Mouse (Mus musculus): Measurements from ENCODE around the gene Psmd5.

Gene Psmd5

DNA sequence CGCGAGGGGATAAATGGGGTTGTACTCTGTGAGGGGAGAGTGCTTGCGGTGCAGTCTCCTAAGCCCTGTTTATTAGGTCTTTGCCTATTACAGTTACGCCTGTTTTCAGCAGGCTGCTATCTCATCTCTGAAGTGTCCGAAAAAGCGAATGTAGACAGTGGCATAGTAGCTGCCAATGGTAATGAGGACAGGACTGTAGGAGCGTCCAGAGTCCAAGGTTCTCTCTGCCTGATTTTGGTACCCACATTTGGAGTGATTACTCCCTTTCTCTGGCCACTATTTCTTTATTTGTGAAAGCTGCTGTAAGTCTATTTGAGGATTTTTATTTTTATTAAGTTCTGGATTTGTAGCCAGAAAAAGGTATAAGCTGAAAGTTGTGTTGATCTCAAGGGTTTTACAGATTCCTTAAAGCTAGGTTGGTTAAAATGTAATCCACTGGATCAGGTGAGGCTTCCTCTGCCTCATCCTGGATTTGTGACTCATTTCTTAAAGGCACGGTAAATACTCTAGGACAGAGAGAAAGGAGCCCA lies at the start of gene Psmd5:
TSS of gene Psmd5 (minus strand) at position 153 of the 530 bp plus-strand sequence.
- DNase-seq: no peak

GRCm38 (mm10) chr2:34922729-34923128 lies 48.0 kb upstream of the Psmd5 start:
- DNase-seq: no peak

GRCm38 (mm10) chr2:34920144-34920543 lies 45.4 kb upstream of the Psmd5 start:
- no peak for DNase-seq

DNA sequence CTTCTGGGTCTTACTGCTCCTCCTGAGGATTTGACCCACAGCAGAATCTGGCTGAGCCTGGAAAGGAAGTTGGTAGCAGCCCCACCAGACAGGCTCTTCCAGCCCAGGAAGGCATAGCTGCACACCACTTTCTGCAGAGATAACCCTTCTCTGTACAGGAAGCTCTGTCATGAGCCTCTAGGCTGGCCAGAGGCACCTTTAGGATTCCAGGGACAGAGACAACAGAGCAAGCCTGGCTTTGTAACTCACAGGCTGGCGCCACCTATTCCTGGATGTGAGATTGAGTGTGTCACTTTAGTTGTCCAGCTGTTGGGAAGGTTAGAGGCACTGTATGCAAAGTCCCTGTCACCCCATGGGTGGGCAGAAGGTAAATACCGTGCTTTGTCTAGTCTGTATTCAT lies 40.3 kb upstream of the Psmd5 start:
- no peak for DNase-seq

- no peak for DNase-seq
These were observed 40.0 kb upstream of the Psmd5 start for GRCm38 (mm10) chr2:34914823-34915082.

DNA sequence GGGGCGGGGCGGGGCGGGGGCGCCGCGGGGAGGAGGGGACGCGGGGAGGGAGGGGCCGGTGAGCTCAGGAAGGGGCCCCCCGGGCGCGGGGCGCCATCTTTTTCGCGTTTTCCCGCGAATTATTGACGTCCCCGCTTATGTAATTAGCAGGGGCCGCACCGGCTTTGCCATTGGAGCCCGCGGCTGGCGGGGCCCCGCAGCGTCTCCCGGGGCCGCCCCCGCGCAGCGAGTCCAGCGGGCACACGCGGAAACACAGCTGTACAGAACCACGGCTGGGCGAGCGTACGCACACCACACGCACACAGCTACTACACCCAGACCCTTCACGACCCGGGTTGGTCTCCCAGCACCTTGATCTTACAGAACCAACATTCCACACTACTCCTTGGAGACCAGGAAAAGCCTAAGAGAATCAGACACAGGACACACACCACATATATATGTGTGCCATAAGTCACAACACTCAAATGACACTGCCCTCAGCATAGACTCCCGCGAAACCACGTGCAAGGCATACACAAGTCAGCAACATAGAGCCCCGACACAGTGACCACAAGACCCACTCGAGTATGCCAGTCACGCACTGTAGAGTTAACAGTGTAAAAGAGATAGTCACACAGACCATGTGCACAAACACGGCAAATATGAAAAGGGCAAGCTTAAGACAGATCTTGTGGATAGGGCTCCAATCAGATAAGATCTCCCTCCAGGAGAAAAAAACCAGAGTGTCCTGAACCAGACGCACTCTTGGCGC lies 39.5 kb upstream of the Psmd5 start:
- DNase-seq: peak in 1 of 2 experiments; percentile 39

DNA sequence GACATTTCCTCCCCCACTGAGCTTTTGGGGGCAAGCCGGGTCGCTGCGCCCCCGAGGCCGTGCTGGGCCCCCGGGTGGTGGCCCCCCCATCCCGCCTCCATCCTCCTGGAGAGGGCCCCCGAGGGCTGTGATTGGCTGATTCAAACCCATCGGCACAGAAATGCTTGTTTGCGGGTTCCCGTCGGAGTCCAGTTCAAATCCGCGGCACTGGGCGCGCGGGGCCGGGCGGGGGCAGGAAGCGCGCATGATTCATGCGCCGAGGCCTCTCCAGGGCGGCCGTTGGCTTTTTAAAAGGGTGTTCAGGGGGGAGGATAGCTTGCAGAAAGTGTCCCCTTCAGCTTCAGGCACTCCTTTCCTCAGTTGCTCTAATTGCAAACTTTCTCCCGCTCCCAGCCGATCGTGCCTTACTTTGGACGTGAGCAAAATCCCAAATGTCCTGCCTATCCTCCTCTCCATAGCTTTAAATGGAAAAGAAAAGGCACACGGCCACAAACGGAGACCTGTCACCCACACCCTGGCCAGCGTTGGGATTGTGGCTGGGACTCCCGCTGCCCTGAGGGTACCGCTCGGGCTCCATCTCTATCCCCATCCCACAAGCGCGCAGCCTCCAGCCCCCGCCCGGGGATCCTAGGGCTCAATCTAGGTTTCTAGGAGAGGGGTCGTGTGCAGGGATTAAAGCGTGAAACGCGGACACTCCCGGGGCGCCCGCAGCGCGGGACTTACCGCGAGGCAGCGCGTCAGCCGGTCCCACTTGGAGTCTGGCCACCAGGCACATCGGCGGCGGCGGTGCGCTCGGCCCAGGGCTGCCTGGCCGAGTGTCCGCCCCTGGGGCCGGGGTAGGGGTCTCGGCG lies 38.7 kb upstream of the Psmd5 start, which contains the start of gene Phf19:
TSS of gene Phf19 (minus strand) at position 809 of the 851 bp plus-strand sequence.
- DNase-seq: peak; percentile 40 to 45

- DNase-seq: no peak
These were observed 37.8 kb upstream of the Psmd5 start for GRCm38 (mm10) chr2:34912613-34913012.

DNA sequence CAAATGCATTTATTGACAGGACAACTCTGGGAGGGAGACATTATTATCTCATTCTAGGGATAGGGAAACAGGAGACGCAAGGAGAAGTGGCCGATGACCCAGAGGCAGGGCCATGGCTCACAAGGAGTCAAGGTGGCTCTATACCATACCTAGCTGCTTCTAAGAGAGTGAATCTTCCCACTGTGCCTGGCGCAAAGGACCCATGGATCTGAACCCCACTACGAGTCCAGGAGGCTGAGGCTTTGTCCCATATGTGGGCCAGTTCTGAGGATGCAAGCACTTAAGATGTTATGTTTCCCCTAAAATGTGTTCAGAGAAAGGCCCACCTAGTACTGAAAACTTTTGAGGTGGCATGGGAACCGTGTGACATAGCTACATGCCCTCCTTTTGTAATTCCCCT lies 37.1 kb upstream of the Psmd5 start:
- no peak for DNase-seq

- no peak for DNase-seq
These were observed 35.0 kb upstream of the Psmd5 start for GRCm38 (mm10) chr2:34909719-34910118.

GRCm38 (mm10) chr2:34906861-34907604 lies 32.3 kb upstream of the Psmd5 start:
- DNase-seq: peak; percentile 32 to 36

DNA sequence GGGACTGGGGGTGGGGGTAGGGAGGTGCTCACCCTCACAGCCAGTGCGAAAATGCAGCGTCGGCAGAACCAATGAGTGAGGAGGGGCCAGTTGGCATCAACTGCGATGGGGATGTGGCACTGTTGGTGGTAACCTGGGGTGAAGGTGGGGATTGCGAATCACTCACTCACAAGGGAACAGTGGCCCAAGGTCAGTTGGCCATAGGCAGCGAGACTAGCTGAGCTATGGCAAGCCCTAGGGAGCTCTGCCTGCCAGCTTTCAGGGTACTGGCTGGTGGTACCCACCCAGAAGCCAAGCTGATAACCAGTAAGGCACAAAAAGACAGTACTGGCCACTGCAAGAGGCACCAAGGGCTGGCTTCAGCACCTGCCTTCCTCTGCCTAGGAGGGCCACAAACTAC lies 31.7 kb upstream of the Psmd5 start:
- peak; percentile 30 to 31 for DNase-seq

- DNase-seq: peak; percentile 99
These were observed 30.2 kb upstream of the Psmd5 start for GRCm38 (mm10) chr2:34904849-34905542.

DNA sequence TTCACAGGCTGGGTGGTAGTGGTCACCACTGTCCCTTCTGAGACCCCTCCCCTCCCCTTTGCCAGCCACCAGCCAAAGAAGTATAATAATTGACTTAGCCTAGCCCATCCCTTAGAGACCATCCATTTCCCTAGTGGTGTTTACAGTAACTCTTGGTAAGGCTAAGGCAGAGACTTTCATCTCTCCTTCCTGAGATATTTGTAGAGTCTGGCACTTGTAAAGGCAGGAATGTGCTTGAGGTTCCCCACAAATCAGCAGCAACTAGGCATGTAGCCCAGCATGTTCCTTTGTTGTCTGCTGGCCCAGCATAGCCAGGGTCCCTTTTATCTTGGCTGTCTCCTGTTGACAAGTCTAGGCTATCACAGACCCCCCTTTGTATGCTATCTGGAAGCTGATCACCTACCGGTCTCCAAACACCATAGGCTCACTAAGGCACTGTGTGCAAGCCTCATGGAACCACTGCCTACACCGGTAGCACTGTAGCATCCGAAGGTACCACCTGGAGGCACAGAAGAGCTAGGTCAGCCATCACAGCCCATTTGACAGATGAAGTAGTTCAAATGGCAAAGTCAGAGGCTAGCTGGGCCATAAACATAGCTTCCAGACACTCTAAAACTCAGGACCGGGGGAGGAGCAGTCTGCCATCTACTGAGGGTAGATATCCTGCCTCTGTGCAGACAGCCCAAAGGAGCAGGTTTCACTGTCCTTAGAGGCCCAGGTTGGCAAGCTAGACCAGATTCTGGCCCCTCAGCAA lies 29.1 kb upstream of the Psmd5 start:
- DNase-seq: no peak

DNA sequence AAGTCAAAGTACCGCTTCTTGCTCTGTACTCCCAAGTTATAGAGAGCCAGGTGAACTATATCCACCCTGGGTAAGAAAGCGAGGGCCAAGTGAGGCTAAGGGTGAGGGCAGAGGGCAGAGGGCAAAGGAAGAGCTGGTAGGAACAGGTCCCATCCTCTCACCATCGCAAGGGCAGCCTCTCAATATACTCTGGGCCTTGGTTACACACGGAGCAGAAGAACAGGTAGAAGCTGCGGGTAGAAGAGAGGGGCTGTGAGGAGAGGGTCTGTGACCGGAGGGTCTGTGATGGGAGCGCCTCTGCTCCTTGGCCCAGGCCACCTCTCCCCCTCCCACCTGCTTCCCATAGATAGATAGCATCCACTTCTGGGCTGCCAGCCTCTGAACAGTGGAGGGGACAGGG lies 28.4 kb upstream of the Psmd5 start:
- no peak for DNase-seq

GRCm38 (mm10) chr2:34902731-34903130 lies 28.0 kb upstream of the Psmd5 start:
- DNase-seq: peak in 1 of 2 experiments; percentile 26

- peak; percentile 22 to 31 for DNase-seq
These were observed 27.0 kb upstream of the Psmd5 start for GRCm38 (mm10) chr2:34901726-34902125.

DNA sequence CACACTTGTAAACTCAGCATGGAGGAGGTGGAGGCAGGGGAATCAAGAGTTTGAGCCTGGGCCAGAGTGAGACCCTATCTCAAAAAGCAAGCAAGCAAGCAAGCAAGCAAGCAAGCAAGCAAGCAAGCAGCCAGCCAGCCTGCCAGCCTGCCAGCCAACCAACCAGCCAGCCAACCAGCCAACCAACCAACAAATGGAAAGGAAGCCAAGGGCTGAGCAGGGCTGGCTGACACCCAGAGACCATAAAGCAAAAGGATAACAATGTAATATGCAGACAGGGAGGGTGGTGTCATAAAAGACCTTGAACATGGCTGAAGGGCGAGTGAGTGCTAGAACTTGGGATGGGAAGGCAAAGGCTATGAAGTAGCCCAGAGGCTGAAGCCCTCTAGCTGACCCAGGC lies 25.6 kb upstream of the Psmd5 start:
- DNase-seq: peak; percentile 87

DNA sequence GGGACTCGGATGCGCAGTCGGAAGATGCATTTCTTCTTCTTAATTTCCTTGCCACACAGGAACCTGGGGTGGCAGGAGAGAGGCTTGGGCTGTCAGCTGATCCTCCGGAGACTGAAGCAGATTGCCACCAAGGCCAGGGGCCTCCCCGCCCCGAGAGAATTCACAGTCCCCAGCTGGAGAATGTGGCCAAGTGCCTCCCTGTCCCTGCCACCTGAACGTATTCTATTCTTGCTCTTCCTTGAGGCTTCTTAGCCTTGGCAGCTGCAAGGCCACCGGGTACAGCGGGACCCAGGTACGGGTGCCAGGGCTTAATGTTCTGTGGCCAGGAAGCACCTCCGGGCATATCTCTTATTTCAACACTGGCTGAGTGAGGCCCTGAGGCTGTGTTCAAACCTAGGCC lies 24.9 kb upstream of the Psmd5 start:
- peak; percentile 52 to 59 for DNase-seq

GRCm38 (mm10) chr2:34897820-34898219 lies 23.1 kb upstream of the Psmd5 start:
- DNase-seq: peak; percentile 57 to 73

GRCm38 (mm10) chr2:34896821-34897460 lies 22.2 kb upstream of the Psmd5 start:
- peak; percentile 73 to 78 for DNase-seq

All from cerebellum, postnatal 10 days (tissue).